Mouse (Mus musculus): ENCODE measurements around the gene S100a7a.

Gene S100a7a

DNA sequence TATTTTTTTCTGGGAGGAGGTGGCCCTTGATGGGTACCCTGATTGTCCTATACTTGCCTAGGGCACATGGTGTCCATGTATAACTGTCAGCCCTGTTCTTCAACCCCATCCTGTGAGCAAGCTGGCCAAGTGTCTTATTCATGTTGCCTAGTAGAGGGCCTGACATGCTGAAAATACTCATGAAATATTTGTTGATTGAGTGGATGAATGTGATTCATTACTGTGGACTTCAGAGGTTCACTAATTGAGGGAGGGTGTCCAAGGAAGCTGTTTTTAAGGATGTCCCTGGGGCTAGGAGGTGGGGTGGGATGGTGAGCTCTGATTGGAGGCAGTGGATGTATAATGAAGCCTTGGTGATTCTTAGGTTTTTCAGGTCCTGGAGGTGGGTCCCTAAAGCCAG lies at the start of gene S100a7a:
Gene S100a7a, plus strand, starts transcription at position 301 of the 400 bp plus-strand sequence.
- DNase-seq, result no peak

DNA sequence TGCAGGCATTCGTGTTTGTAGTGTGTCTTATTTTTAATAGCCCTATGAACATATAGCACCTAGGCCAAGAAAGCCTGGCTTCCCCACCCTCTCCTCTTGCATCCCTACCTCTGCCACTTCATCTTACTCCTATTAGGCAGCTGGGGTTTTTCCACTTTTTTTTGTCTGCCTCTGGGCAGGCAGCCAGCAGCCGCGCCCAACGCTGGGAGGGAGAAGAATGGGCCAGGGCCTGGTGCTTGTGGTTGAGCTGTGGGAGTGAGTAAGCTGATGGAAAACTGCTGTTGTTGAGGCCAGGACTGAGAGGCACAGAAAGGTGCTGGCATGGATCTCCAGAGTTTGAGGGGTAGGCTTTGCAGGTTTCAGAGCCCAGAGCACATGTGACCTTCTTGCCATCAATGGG lies 49.4 kb upstream of the S100a7a start:
- DNase-seq, result no peak

DNA sequence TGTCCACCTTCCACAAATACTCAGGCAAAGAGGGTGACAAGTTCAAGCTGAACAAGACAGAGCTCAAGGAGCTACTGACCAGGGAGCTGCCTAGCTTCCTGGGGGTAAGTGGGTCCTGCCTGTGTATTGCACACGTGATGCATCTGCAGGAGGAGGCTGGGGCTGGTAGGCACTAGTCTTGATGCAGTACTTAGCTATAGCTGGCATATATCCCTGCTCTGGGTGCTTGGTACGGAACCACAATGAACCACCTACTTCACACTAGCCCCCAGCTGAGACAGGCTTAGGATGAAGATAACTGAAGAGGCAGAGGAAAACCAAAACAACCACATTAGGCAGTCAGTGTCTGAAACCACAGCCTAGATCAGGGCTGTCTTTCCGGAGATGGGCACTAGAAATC lies 48.8 kb upstream of the S100a7a start:
- DNase-seq, result no peak

DNA sequence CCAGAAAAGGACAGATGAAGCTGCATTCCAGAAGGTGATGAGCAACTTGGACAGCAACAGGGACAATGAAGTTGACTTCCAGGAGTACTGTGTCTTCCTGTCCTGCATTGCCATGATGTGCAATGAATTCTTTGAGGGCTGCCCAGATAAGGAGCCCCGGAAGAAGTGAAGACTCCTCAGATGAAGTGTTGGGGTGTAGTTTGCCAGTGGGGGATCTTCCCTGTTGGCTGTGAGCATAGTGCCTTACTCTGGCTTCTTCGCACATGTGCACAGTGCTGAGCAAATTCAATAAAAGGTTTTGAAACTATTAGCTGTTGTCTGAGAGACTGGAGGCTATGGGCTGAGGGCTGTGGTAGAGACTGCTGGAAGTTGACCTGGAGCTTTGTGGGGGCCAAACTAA lies 48.1 kb upstream of the S100a7a start:
- no peak for DNase-seq

DNA sequence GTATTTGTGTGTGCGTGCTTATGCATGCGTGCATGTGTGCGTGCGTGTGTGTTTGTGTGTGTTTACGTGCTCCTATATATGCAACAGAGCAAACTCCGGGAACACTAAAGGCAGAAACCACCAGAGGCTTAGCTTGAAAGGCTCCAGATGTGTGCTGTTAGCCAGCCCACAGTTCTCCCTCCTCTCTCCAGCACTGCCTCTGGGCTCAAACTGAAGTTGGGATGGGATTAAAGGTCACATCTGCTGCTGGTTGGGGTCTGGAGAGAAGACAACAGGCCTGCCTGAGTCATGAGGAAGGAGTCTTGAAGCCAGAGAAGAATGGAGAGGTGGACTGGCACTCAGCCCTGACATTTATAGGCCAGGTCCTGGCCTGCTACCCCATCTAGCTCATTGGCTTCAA lies 47.6 kb upstream of the S100a7a start:
- DNase-seq, result no peak

DNA sequence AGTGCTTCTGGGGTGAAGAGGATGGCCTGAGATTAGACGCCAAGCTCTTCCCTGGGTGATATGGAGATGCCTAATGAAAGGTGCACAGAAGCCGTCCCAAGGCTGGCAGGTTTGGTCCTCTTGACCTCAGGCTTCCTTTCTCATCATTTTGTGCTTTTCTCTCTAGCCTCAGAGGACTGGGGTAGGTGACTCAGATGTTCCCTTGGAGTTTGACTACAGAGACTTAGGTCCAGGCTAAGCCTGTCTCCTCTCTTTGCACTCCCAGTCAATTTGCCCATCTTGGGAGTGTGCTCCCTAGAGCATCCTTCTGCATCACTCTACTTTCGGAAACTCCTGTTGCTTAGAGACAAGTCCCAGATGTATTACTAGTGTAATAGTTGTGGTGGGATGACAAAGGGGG lies 46.5 kb upstream of the S100a7a start:
- no peak for DNase-seq

DNA sequence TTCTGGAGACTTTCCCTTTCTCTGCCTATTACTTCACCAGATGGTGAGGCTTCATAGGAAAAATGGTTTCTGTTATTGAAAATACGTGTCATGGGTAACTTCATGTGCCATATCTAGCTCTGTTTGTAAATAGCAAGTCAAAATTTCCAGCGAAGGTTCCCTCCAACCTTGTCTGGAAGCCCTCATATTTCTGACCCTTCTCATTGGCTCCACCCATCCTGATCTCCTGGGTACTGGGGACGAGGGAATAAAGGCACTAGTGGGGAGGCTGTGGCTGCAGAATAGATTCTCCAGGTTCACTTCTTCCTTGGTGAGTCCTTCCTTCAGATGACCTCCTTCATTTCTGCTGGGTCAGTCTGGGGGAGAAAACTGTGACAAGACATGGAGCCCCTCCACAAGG lies 45.6 kb upstream of the S100a7a start, which contains the start of gene S100a5:
Gene S100a5, plus strand, starts transcription at position 301 of the 400 bp plus-strand sequence.
- no peak for DNase-seq

DNA sequence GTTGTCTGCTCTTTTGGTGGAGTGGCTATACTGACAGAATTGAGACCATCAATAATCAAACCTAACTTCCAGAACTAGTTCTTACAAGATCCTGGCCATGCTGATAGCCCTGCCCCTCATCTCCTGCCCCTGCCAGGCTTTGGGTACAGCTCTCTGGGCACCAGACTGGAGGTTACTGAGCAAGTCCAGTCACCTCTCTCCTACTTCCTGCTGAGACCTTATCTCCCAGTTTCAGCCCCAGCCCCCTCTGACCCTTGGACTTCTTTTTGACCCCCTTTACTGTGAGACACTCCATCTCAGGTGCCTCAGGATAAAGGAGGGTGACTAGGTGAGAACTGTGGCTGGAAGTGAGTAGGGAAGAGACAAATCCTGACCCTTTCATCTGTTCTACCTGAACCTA lies 44.7 kb upstream of the S100a7a start:
- DNase-seq, result no peak

DNA sequence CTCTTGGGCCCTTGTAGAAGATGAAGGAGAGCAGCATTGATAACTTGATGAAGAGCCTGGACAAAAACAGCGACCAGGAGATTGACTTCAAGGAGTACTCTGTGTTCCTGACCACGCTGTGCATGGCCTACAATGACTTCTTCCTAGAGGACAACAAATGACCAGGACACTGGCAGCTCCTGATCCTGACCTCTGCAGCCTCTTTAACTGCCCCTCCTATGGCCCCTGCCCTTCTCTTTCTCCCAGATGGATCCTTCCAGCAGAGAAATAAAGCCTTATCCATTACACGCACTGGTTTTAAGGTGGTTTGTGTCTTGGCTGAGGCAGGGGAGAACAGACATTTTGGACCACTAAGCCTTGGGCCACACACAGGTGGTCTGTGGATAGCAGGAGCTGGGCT lies 42.3 kb upstream of the S100a7a start:
- no peak for DNase-seq

DNA sequence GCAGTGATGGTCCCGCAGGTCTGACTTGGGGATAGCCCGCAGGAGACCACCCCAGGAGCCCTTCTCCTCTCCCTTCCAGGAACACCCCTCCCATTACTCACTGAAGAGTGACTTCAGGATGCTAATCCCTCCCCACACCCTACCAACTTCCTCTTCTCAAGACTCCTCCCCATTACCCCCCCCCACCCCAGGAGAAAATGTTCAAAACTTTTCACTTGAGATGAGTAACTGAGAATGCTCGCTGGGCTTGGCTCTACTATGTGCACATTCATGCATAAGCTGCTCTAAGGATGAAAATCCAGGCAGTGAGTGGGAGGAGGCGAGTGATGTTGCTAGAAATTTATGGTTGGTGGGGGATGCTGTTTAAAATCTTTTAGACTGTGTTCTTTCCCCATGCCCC lies 41.8 kb upstream of the S100a7a start:
- DNase-seq, result no peak

DNA sequence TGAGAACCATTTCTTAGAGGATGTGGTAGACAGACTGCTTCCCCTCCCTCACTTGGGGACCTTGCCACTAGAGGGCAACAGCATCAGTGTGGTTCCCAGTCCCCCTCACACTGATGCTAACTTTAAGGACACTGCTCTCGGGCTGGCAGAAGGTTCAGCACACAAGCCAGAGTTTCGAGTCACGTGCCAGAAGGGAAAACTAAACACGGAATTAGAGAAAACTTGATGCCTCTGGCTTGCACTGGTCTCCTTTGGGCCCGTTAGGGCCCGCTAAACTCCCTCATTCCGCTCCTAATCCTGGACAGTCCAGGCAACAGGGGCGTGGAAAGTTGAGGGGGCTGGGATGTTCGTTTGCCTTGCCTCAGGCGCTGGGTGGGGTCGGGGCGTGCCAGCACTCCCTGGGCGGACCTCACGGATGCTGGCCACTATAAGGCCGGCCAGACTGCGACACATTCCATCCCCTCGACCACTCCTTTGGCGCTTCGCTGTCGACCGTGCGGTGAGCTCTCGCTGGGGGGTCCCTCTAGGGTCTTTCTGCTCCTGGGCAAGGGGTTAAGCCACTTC lies 41.0 kb upstream of the S100a7a start, which contains the start of gene S100a6:
Gene S100a6, plus strand, starts transcription at position 155 of the 564 bp plus-strand sequence.
- DNase-seq, result peak; percentile 85

DNA sequence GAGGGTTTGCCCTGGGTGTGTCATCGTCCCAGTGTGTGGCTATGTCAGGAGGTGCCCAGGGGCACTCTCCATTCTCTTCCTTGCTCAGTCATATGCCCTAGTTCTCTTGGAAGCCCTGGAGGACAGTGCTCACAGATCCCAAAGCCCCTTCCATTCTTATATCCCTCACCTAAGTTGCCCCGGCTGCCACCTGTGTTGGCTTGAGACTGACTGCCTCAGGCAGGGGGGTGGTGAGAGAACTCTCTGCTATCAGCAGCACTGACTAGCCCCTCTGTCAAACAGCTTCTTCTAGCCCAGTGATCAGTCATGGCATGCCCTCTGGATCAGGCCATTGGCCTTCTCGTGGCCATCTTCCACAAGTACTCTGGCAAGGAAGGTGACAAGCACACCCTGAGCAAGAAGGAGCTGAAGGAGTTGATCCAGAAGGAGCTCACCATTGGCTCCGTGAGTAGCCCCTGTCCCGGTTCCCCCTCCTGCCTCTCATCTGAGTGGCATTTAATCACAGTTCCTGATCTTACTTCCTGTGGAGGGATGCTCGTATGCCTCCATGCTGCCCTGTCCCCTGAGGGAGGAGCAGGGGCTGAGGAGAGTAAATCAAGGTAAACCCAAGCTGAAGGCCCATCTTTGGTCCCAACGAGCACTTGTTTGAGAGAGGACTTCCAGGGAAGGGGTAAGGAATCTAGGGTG lies 40.2 kb upstream of the S100a7a start:
- no peak for DNase-seq

DNA sequence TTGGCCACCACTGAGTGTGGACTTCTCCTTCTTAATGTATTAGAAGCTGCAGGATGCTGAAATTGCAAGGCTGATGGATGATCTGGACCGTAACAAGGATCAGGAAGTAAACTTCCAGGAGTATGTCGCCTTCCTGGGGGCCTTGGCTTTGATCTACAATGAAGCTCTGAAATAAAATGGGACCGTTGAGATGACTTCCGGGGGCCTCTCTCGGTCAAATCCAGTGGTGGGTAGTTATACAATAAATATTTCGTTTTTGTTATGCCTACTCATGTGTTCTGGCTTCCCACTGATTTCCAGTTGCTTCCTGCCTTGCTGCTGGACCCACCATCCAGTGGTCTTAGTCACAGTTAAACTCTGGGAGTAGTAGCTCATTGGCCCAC lies 39.7 kb upstream of the S100a7a start:
- DNase-seq, result no peak

DNA sequence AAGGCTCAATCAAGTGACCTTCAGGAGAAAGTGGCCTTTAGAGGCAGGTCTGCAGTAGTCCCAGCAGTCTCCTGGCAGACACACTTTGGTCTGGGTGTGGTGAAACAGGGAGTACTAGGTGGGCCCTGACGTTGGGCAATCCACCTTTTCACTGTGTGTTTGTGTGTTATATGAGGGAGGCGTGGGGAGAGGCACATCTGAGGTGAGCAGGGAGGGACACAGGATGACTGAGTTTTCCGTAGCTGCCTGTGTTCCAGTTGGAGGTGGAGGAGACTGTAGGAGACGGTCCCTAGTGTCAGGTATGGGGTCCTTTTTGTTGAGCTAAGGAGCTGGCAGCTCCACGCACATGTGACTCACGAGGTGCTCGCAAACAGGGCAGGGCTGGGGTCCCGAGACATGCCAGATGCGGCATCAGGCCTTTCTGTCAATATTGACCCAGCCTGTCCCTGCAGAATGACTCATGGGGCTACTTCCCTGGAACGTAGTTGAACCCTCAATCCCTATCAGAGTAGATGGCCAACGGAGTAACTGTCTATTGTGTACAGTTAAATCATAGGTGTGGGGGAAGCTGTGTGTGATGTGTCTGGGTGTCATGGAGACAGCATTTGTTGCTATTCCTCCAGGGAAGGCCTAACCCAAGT lies 39.1 kb upstream of the S100a7a start:
- no peak for DNase-seq

DNA sequence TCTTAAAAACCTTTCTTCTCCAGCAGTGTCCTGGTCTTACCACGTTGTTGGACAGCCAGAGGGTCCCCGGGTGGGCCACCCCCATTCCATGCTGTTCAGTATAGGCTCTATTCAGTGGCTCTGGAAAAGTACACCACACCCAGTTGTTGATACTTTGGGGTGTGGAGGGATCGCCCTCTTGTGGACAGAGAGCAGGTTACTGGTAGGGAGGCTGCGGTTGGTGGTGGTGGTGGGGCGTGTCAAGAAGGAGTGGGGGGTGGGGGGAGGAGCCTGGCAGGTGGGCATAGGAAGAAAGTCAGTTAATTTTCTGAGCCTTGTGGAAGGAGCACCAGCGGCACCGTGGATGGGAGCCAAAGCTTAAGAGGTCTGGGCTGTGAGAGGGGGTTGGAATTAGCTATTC lies 38.4 kb upstream of the S100a7a start:
- peak; percentile 85 for DNase-seq

DNA sequence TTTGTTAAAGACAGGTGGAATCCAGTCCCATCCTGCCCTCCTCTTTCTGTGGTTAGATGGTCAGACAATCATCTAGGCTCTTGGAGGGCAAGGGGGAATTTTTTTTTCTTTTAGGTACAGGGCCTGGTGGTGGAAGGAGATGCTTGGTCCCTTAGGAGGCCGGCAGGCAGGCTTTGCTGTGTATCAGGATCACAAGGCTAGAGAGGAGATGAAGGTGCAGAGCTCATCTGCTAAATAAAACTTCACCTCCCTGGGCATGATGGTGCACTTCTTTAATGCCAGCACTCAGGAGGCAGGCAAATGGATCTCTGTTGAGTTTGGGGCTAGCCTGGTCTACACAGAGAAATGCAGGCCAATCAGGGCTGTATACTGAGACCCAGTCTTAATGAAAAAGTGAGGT lies 37.9 kb upstream of the S100a7a start:
- no peak for DNase-seq

DNA sequence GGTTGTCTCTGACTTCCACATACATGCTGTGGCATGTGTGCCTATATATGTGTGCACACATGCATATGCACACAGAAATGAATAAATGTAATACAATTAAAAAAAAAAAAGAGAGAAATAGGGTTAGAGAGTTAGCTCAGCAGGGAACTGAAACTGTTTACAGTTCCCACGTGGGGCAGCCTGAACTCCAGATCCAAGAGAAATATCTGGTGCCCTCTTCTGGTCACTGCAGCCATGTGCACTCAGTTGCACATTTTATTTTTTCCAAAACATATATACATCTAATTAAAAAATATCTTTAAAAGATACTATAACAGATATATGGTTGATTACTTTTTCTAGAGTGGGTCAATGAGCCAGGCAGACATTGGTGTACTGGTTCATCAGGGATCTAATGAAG lies 36.2 kb upstream of the S100a7a start:
- DNase-seq, result no peak

DNA sequence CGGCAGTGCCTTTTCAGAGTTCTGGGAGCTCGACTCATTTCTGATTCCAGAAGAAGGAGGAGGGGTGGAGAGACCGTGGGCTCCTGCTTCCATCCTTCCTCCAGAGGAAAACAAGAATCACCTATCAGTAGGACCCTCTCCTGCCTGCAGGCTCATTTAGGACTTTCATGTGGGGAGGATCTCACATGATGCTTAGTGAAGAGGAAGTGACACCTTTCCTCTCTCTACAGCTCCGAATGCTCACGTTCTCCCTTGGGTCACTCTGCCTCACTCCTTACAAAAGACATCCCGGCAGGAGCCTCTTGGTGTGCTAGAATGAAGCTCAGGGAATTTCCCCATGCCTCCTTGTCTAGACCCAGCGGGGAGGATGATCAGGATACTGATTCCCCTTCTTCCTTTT lies 32.3 kb upstream of the S100a7a start:
- no peak for DNase-seq

DNA sequence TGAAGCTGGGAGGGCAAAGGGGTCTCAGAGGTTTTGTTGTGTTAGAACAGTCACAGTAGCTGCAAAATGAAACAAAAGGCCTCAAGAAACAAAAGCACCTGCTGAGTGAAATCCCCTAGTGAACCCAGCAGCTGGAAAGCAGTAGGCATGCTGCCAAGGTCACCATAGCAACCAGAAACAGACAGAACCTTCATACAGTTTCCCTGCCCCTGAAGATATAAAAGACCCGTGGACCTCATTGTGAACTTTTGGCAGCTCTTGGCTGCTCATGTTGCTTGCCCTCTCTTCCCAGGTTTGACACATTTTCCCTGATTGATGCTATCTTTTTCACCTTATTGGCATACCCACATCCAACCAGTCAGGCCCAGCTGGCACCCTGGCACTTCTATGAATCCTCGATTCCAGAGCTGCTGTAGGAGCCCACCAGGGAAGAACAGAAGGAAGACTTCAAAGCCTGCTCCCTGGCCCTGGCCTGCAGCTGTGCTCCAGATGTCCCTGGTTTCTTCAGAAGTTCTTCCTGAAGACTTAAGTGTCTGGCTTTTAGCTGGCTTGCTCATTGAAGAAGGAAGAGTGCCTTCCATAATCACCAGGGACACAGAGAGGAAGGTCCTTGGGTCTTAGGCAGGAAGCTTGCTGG lies 30.3 kb upstream of the S100a7a start:
- DNase-seq, result peak; percentile 69

DNA sequence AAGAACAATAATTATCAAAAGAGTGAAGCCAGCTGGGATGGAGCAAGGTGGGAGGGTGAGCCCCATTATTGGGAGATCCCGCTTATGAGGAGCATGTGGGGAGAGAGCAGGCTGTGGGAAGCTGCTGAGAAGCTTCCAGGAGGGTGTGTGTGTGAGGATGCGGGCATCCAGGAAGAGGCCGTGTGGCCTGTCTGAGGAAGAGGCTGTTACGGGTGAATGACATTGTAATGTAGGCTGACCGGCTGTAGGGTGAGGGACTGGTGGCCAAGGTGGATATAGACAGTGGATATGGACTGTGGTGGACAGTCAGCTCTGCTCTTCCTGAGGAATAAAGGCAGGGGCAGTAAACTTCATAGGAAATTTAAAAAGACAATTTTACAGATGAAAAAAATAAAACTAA lies 28.3 kb upstream of the S100a7a start:
- no peak for DNase-seq

DNA sequence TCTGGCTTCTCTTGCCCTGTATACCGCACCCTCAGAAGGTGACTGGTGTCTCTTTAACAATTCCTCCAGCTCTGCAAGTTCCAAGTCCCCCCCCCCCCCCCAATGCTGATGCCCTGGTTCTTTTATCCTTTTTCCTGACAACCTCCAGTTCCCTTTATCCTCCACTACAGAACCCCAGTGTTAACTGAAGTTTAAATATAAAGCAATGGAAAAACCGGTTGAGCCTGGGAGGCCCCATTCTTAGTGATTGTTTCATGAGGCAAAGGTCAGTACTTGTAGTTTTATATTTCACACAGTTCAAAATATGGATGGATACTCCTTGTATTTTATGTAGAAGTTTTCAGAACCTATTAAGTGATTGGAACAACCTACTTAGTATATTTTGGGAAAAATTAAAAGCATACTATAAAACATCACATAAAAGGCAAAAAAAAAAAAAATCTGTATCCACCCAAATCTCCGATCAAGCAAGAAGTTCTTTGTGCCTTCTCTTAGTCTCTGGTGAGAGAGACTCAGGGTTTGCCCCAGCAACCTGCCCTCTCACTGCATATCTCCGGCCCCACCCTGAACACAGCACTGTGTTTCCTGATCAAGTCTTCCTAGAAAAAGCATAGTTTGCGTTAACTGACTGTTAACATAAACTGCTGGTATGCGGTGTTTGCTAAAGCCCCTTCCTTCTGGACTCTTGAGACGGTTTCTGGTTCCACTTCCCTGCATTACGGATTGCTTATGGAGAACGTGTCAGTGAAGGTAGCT lies 27.4 kb upstream of the S100a7a start:
- DNase-seq, result no peak

DNA sequence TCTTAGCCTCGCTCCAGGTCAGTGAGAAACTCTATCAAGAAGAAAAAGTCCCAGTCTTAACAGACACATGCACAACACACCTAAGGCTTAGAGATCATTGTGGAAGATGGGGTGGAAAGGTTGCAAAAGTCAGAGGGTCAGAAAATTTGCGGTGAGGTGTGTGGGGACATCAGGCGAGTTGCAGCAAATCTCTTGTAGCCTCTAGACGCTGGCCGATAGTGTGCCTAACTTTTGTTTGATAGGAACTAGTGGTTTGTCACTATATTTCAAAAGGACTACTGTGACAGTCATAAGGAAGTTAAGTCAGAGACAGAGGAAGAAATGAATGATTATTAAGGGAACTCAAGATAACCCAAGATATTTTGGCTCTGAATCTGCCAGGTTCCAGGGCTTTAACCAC lies 26.5 kb upstream of the S100a7a start:
- no peak for DNase-seq

DNA sequence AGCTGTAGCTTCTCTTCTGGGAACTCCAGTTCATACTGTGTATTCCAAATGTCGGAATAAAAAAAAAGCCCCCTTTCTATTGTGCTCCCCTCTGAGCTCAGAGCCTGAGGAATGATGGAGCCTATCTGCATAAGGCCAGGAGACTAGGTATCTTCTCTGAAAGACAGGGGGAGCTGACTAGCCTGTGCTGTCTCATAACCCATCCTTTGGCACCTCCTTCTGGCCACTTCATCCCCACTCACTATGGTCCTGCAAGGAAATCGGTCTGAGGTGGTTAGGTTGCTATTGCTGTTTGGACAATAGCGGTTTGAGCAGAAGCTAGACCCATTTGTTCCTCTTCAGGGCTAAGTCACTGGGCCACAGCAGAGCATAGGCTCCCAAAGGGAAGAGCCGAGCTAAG lies 26.0 kb upstream of the S100a7a start:
- DNase-seq, result peak; percentile 33
